Mouse (Mus musculus) E14TG2a.4 (cell line): Measurements from ENCODE around the gene Ctnnbl1.

ENCODE experiments used
- CTCF ChIP-seq: conservative IDR thresholded peaks from 2 replicates; pipeline ENCODE4 v1.5.1; 2014; ENCODE audit warnings: low read length
- NANOG ChIP-seq: IDR thresholded peaks from 2 replicates; pipeline ENCODE4 v1.6.1; 2014; ENCODE audit warnings: borderline replicate concordance, low read length, mixed read lengths
- POU5F1 ChIP-seq: IDR thresholded peaks from 2 replicates; pipeline ENCODE4 v1.6.1; 2014; ENCODE audit warnings: low read length, borderline replicate concordance

- TF ChIP-seq CTCF = no peak
- TF ChIP-seq NANOG = no peak
- no peak for TF ChIP-seq POU5F1
Measured at GRCm38 (mm10) chr2:157751589-157752373, 14.6 kb downstream of the Ctnnbl1 start.
